Mouse (Mus musculus): ENCODE data around the gene Zfp655.
"Not testable (repeated sequence)": the region's sequence is repeated elsewhere in the genome, so short reads cannot be mapped to it uniquely, and the experiment has no call there.

Zfp655 gene

DNA sequence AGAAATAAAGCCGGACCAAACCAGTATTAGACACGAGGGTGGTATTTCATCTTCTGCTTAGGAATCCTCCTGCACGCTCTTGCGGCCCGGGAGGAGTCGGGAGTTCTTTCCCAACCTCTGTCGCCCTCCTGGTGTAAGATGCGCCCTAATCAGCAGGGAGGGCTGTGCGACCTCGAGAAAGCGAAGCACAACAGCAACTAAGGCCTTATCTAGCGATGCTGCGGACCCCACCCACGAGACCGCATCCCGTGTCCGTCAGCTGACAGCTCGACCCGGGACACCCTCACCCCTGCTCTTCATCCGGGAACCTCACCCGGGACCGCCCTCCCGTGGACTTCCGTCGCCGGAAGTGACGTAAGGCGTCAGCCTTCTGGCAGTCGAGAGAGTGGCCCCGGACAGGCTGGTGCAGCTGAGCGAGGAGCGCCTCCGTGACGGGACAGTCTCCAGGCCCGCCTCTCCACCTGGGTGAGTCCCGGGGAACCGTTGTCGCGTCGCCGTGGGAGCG is at the start of gene Zfp655:
TSS of gene Zfp655 (plus strand) at position 349 of the 505 bp plus-strand sequence.
- DNase-seq (ENCODE audit: low read depth): peak; percentile 92

DNA sequence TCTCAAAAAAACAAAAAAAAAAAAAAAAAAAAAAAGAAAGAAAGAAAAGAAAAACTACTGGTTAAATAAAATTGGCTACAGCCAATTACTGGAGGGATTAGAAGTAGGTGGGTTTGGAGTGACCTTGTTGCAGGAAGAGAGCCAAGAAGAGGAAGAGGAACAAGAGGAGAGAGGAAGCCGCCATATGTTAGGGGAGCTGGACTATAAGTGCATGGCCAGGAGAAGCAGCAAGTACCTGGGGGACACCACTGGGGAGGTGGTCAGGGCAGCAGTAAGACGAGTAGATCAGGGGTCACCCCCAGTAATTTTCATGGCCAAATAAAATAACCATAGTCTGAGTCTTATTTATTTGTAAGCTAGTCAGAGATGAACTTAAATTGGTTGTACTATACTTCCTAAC is 46.3 kb upstream of the Zfp655 start:
- no peak for DNase-seq (ENCODE audit: low read depth)

DNA sequence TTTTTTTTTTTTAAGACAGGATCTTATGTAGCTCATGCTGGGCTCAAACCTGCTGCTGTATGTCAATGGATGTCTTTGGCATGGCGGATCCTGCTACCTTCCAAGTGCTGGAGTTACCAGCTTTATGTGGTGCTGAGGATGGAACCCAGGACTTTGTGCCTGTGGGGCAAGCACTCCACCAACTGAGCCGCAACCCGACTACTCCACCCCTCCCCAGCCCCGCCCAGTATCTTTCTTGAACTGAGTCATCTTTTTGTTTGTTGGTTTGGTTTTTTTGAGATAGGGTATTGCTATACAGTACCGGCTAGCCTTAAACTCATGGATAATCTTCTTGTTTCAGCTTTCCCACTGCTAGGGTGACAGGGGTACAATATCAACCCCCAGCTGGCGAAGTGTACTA is 42.1 kb upstream of the Zfp655 start:
- no peak for DNase-seq (ENCODE audit: low read depth)

DNA sequence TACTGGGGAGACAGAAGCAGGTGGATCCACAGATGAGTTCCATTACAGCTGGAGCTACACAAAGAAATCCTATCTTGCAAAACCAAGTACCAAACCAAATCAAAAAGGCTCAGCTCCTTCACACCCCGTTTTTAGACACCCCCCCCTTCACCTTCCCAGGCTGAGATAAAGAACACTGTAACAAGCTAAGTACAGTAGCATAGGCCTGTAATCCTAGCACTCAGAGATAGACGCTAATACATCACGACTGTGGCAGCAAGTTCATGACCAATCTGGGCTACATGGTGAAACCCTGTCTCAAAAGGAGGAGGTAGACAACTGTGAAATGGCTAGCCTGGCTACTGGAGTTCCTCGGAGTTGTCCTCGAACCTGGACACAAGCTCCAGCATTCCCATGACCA is 41.1 kb upstream of the Zfp655 start:
- DNase-seq (ENCODE audit: low read depth): no peak

DNA sequence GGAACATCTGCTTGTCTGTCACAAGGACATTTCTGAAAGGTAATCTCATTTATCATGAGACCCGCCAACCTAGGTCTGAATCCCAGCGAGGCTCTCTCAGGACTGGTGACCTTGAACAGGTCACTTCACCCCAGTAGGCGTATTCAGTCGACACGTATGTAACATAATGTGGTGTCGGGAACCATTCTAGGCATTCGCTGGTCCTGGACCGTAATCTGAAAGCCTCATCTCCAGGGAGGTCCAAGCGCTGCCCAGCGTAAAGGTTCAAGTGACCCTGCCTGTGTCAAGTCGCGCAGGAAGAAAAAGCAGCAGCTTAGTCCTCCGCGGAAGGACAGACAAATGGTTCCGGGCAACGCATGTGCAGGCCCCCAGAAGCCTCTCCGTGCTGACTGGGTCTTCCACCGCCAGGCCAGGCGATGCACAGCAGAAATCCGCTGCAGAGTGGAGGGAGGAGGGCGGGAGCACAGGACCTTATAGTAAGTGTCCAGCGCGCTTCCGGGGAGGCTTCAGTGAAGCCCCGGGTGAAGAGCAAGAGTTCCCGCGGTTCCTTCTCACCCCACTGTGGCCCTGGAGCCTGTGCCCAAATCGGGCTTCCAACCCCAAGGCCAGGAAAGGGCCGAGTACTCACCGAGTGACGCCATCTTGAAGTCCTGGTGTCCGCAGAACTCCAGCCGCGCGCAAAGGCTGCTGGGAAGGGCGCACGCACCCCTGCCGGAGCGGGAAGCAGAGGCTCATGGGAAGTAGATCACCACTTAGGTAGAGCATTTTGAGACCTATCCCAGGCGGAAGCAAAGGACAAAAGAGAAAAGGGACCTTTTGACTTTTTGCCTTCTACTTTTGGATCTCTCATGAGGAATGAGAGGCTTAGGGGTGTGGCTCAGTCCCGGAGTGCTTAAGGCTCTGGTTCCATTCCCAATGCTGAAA is 40.4 kb upstream of the Zfp655 start:
- peak; percentile 77 for DNase-seq (ENCODE audit: low read depth)

DNA sequence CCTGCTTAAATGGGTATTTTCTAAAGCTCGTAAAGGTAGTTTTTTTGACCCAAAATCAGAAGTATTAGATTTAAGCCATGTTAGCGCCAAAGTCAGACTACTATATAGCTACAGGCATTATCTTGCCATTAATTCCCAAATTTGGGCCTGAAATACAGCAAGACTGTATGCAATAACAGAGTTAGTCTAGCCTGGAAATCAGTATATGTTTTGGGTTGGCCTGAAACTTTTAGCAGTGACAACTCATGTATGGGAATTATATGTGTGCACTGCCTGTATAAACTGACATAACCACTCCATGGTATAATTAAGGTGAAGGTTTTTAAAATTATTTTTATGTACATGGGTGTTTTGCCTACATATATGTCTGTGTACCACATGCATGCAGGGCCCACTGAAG is 39.6 kb upstream of the Zfp655 start, which contains the start of gene Atp5j2:
TSS of gene Atp5j2 (minus strand) at position 101 of the 400 bp plus-strand sequence.
- DNase-seq (ENCODE audit: low read depth): no peak

DNA sequence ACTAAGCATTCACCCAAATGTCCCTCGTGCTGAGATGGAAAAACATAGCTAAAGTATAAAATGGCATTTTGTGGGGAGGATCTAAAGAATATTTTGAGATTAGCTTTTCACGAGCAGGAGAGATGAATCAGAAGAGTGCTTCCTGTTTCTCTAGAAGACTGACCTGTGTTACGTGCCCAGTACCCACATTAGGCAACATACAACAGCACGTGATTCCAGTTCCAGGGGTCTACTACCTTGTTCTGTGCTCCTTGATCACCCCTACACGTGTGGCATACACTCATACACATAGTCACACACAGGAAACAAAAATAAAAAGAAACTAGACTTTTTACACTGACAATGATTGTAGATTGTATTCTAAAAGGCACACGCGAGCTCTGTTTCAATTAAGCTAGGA is 31.1 kb upstream of the Zfp655 start:
- DNase-seq (ENCODE audit: low read depth): no peak

DNA sequence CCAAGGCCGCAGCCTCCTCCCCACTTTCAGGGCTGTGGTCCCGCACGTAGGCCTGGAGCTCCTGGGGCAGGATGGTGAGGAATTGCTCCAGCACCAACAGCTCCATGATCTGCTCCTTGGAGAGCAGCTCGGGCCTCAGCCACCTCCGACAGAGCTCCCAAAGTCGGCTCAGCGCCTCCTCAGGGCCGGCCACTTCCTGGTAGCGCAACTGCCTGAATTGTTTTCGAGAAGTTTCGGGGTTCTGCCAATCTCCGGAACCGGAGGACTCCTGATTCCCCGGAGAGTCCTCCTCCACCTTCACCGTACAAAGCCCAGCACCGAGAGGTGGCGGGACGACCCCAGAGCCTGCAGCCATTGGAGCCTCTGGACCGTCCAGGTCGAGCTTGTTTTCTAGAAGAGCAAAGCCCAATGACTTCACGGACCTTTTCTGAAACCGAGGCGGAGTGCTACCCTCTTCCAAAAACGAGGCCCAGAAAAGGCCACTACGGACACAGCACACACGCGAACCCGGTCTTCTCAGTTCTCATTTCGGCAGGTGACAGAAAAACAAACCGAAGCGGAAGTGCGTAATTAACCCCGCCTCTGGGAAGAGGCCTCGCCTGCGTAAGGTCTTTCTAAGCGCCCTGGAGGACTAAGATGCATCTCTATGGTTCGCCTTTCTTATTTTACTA is 30.1 kb upstream of the Zfp655 start, which contains the start of gene Zkscan14:
TSS of gene Zkscan14 (minus strand) at position 548 of the 671 bp plus-strand sequence.
- peak; percentile 85 for DNase-seq (ENCODE audit: low read depth)

DNA sequence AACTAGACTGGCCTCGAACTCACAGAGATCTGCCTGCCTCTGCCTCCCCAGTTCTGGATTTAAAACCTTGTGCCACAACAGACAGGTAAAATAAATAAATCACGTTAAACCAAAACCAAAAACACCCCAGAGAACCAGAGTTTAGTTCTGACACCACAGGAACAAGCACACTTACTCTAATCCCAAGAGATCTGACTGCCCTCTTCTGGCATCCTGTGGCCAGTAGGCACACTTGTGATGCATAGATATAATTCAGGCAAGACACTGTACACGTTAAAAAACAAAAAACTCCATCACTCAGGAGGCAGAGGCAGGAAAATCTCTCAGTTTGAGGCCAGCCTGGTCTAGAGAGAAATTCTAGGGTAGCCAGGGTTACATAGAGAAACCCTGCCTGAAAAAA is 29.1 kb upstream of the Zfp655 start:
- DNase-seq (ENCODE audit: low read depth): no peak

DNA sequence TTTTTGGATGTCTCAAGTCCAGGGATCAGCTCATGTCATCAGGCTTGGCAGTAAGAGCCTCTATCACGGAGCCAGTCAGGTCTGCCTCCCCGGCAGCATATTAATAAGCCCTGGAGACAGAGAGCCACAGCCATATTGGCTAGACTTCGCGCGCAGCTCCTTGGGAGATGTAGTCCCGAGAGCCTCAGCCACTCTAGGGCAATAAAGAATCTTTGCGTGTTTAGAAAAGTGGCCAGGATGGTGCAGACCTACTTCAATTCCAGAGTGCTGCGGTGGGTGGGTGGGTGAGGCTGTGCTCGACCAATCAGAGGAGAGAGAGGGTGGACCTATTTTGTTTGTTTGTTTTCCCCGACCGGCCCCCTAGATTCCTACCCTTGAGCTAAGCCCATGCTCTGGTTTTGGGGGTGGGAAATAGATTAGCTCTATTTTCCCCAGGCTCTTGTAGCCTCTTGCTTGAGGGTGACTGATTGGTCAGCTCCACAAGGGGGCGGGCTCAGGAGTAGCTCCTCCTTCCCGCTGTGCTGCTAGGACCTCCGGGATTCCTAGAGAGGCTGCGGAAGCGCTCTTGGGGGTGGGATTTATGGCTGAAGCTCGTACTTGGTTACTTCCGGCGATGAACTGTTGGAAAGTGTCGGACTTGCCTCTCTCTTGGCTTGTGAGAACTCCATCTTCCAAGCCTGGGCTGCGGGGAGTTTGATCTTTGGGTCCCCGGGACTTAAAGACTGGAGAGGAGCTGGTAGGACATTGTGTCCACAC is 27.4 kb upstream of the Zfp655 start, which contains the start of gene Zkscan5:
TSS of gene Zkscan5 (plus strand) at position 627 of the 756 bp plus-strand sequence.
- DNase-seq (ENCODE audit: low read depth): peak; percentile 94

DNA sequence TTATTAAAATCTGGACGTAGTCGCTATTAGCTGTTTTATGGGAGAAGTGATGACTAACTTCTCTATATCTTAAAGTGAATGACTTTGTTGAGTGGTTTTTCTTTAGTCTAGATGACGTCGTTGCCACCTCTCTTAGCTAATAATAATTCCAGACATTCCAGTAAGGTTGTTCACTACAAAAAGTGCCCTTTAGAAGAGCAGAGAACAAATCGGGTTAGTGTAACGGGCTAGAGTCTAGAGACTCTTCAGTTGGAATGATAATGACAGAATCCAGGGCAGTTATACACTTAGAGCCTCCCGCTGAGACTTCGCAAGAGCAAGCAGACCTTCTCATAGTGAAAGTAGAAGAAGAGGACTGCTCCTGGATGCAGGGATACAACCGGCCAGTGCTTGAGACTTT is 26.5 kb upstream of the Zfp655 start:
- DNase-seq (ENCODE audit: low read depth): no peak

DNA sequence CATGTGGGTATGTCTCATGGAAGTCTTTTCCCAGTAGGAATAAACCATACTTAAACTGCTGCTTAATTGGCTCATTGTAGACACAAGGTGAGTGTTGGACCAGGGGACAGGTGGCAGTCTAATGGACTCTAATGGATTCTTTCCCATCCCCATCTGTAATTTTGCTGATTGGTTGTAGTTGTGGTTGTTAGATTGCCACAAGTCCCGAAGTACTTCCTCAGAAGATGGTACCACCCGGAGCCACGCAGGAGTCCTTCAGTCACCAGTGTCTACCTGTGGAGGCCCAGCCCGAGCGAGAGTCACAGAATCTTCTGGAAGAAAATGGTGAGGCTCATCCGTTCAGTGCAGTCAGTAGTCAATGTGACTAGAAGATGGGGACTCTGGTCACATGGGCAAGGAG is 24.1 kb upstream of the Zfp655 start:
- DNase-seq (ENCODE audit: low read depth): no peak

DNA sequence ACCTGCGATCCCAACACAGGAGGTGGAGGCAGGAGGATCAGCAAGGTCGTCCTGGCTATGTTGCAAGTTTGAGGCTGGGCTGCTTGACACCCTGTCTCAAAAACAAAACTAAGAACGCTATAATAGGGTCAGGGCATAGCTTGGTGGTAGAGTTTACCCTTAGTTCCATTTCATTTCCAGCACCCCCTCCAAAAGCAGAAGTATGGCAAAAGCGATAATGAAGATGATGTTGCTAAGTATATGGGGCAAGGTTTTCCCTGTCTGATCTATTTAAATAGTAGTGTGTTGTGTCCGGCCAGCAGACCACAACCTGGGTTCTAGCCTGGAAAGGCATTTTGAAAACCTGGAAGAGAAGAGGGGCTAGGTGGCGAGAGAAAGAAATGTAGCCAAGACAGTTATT is 23.6 kb upstream of the Zfp655 start:
- no peak for DNase-seq (ENCODE audit: low read depth)

DNA sequence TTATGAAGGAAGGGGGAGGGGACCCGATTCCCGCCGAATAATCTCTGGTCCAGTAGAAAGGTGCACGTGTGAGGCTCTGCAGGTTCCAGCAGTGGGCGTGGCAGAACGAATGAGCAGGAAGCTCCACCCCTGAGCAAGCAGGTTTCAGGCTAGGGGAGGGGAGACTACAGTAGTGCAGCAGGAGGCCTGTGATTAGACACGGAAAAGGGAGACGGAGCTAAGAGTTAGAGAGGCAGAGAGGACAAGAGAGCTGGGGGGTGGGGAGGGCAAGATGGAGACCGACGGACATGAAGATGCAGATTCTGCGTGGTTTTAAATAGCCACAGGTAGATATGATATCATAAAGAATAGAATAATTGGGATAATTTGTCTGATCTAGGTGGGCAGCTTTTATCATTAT is 23.1 kb upstream of the Zfp655 start:
- not testable (repeated sequence) for DNase-seq (ENCODE audit: low read depth)

DNA sequence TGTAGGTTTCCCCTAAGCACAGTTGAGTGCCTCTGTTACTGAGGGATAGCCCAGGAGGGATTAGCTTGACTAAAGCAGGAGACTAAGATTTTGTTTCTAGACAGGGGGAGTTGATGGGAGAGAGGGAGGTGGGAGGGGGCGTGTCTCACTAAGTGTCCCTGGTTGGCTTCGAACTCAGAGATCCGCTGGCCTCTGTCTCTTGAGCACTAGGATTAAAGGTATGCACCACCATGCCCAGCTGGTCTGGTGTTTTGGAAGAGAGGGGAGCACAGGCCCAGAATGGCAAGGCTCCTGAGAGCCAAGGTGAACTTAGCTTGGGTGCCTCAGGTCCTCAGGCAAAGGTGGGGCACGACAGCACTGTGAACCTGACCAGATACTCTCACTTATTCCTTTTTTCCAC is 20.2 kb upstream of the Zfp655 start:
- DNase-seq (ENCODE audit: low read depth): no peak

DNA sequence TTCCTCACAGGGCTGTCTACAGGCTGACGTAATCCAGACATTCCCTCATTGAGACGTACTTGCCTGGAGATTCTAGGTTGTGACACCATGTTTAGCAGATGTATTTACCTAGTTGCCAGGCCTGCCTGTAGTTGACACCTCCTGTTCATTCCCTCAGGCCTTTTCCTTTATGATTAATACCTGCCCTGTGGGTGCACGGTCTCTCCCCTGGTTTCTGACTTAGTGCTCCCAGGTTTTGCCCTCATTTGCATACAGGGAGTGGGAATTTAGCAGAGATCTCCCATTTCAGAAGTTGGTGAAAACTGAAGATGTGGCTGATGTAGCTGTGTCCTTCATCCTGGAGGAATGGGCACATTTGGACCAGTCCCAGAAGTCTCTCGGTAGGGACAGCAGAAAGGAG is 19.3 kb upstream of the Zfp655 start:
- DNase-seq (ENCODE audit: low read depth): no peak

DNA sequence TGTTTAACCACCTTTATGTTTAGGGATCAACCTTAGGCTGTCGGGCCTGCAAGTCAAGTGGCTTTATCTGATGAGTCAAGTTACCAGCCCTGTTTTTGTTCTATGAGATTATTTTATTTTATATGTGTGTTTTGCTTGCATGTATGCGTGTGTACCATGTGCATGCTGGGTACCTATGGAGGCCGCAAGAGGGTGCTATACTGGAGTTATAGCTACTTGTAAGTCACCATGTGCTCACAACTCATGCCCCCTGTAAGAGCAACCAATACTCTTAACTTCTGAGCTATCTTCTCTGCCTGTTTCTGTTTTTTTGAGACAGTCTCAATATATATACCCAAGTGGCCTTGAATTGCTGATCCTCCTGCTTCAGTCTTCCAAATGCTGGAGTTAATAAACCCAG is 18.0 kb upstream of the Zfp655 start:
- no peak for DNase-seq (ENCODE audit: low read depth)

DNA sequence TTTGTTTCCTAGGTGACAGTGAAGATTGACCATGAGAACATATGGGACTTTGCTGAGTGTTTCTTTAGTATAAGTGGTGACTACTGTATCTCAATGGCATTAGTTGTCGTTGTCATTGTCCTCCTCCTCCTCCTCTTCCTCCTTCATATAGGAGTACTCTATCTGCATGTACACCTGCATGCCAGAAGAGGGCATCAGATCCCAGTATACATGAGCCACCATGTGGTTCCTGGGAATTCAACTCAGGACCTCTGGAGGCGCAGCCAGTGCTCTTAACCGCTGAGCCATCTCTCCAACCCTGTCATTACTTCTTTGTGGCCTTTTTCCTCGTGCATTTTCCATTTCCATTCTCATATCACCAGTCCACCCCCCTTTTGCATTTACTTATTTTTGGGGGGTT is 16.8 kb upstream of the Zfp655 start:
- no peak for DNase-seq (ENCODE audit: low read depth)

DNA sequence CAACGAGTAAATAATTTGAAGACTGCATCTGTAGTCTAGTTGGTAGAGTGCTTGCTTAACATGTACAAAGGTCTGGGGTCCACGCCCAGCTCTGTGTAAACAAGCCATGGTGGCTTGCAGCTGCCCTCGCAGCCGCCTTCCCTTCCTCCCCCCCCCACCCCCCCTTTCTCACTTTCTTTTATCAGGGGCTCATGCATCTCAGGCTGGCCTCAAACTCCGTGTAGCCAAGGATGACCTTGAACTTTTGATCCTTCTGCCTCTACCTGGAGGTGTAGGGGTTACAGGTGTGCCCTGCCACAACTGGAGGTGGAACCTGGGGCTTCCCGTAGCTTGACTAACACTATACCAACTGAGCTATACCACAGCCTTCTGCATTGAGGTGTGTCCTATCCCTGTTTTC is 13.8 kb upstream of the Zfp655 start:
- DNase-seq (ENCODE audit: low read depth): no peak

DNA sequence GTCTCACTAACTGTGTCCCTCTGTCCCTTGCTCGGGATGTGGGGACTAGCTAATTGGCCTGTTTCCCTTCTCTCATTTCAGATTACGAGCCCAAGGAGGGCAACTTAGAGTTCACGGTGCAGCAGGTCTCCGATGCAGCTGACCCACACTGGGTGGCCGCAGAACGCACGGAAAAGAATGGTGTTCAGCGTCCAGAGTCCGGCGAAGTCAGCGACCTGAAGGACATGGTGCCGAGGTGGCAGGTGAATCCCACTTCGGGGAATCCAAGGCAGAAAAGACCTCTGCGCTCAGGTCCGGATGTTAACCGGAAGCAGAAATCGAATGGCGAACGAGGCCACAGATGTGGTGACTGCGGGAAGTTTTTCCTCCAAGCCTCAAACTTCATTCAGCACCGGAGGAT is 13.3 kb upstream of the Zfp655 start:
- no peak for DNase-seq (ENCODE audit: low read depth)

DNA sequence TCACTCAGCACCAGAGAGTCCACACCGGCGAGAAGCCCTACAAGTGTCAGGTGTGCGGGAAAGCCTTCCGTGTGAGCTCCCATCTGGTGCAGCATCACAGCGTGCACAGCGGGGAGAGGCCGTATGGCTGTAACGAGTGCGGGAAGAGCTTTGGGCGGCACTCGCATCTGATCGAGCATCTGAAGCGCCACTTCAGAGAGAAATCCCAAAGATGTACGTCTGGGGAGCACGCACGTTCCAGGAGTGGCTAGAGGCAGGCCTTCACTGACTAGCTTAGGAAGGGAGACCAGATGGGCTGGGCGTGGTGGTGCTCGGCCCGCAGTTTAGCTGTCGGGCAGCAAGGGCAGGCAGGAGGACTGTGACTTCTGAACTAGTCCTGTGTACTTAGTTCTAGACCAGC is 12.8 kb upstream of the Zfp655 start:
- no peak for DNase-seq (ENCODE audit: low read depth)

DNA sequence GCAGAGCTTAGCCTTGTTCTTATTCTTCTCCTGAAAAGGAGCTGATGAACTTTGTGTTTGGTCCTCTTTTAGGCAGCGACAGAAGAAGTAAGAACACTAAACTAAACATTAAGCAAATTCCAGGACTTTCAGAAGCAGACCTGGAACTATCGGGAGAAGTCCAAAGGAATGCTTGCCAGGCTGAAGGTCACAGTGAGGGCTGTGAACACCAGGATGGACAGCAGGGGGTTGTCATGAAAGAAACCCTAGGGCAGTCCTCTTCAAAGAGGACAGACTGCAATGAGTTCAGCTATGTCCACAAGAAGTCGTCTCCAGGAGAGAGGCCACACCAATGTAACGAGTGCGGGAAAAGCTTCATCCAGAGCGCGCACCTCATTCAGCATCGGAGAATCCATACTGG is 11.5 kb upstream of the Zfp655 start:
- DNase-seq (ENCODE audit: low read depth): no peak
